Mouse (Mus musculus) limb, embryonic 14.5 days (tissue): ENCODE measurements around the gene Ctsg. TPM values are rescaled to one million over a fixed set of nuclear protein-coding genes. Genes with fewer than 3 reads are reported as not detected.

Source experiments
- ATAC-seq: fragments of 200-750 bp; cut with Nextera tagmentation; 2 replicates; pipeline ENCODE4 v1.8.0; 2017; ENCODE audit warnings: low read depth, moderate number of reproducible peaks, moderate TSS enrichment; ENCODE audit not compliant: low FRiP score
- DNase-seq: peaks from one replicate; pipeline ENCODE4 v3.0.0-alpha.2; 2015; ENCODE audit warnings: low spot score
- H3K27ac ChIP-seq: fragments of 300-500 bp; sonication (generic); replicated peaks from 2 replicates; pipeline ENCODE4 v1.5.1; 2014; ENCODE audit warnings: low read depth, mild to moderate bottlenecking, low read length, moderate library complexity, mixed read lengths
- H3K27me3 ChIP-seq: fragments of 300-500 bp; sonication (generic); 2 replicates; pipeline ENCODE4 v1.6.1; 2014; ENCODE audit warnings: low read length, mixed read lengths; ENCODE audit not compliant: control insufficient read depth, insufficient read depth
- H3K36me3 ChIP-seq: fragments of 300-500 bp; sonication (generic); 2 replicates; pipeline ENCODE4 v1.6.1; 2014; ENCODE audit warnings: mild to moderate bottlenecking, low read length, moderate library complexity, mixed read lengths; ENCODE audit not compliant: control insufficient read depth, insufficient read depth
- H3K4me1 ChIP-seq: fragments of 300-500 bp; sonication (generic); 2 replicates; pipeline ENCODE4 v1.6.1; 2014; ENCODE audit warnings: antibody characterized with exemption, low read length, mixed read lengths; ENCODE audit not compliant: control insufficient read depth, insufficient read depth
- H3K4me2 ChIP-seq: fragments of 300-500 bp; sonication (generic); replicated peaks from 2 replicates; pipeline ENCODE4 v1.6.1; 2014; ENCODE audit warnings: low read depth, mild to moderate bottlenecking, low read length, moderate library complexity; ENCODE audit not compliant: severe bottlenecking
- H3K4me3 ChIP-seq: fragments of 300-500 bp; sonication (generic); replicated peaks from 2 replicates; pipeline ENCODE4 v1.5.1; 2014; ENCODE audit warnings: low read length
- H3K9ac ChIP-seq: fragments of 300-500 bp; sonication (generic); 2 replicates; pipeline ENCODE4 v1.6.1; 2014; ENCODE audit warnings: mild to moderate bottlenecking, low read depth, low read length, moderate library complexity; ENCODE audit not compliant: severe bottlenecking
- H3K9me3 ChIP-seq: fragments of 300-500 bp; sonication (generic); 2 replicates; pipeline ENCODE4 v1.6.1; 2016; ENCODE audit warnings: low read length; ENCODE audit not compliant: control insufficient read depth
- POLR2A ChIP-seq: fragments of 200-500 bp; IDR thresholded peaks from 2 replicates; pipeline ENCODE4 v1.8.0; 2012; ENCODE audit warnings: inconsistent platforms, mild to moderate bottlenecking, moderate library complexity, borderline replicate concordance; ENCODE audit not compliant: insufficient read depth, insufficient read length; ENCODE audit errors: extremely low read depth
- WGBS: fragments of 180-500 bp; shearing (Covaris S2); extraction: QIAGEN DNeasy Blood & Tissue Kit; methylation state at CpG from one replicate; pipeline ENCODE4 v1.1.7; 2014; 5-methylcytosine and 5-hydroxymethylcytosine counted together
- polyA plus RNA-seq, 2 experiments: library from polyadenylated mRNA; depleted of rRNA in 1 of 2; stranded (reverse) in 1 of 2; unstranded in 1 of 2; fragments of >200 nt; fragmentation: Nextera tagmentation in 1 of 2; extraction: Ambion mirVana in 1 of 2; gene quantifications; 2 replicates each; pipeline versions ENCODE4 v1.2.1 to v1.2.3; 2012 to 2014

Ctsg gene
- polyA plus RNA-seq, 2 experiments = 0.30 to 0.39 TPM

DNA sequence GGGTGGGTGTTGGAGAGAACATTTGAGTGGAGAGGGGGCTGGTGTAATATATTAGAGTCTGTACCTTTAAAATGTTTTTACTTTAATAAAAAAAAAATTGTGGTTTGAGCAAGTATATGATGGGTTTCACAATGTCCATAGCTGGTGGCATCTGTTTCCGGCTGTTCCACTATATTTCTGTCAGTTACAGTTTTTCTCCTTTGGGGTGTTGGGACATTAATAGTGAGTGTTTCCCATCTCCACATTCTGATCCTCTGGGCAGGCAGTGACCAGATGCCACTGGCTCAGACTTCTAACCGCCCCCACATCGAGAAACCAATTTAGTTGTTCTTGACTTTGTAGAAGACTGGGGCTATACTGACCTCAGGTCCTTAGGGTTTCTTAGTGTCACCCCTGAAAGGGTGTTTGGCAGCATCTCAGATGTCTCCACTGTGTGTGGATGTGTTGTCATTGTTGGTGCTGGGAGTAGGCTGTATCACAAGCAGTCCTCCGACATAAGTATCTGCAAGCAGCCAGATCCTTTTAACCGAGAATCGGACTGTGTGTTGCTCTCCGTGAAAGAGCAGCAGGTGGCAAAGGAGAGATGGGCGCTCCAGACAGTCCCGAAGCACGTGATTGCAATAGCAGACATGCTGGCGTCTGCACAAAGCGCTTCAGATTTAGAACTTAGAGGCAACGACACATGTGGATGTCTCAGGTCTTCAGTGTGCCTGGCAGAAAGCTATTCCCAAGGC is 3.2 kb upstream of the Ctsg start:
- DNase-seq (no peak), ATAC-seq (no peak)
- H3K4me3 ChIP-seq = no peak overlapping the region
- no peaks in the 10 kb centered on the region for H3K4me1 ChIP-seq
- H3K27me3 ChIP-seq = no peaks in the 10 kb centered on the region
- TF ChIP-seq POLR2A = no peak
- H3K27ac ChIP-seq = no peak overlapping the region
- WGBS = 80% methylated on average over 13 of the region's 13 CpGs
- no peak overlapping the region for H3K9ac ChIP-seq
- H3K36me3 ChIP-seq = no peaks in the 10 kb centered on the region
- H3K9me3 ChIP-seq = no peaks in the 10 kb centered on the region
- H3K4me2 ChIP-seq = no peak overlapping the region

DNA sequence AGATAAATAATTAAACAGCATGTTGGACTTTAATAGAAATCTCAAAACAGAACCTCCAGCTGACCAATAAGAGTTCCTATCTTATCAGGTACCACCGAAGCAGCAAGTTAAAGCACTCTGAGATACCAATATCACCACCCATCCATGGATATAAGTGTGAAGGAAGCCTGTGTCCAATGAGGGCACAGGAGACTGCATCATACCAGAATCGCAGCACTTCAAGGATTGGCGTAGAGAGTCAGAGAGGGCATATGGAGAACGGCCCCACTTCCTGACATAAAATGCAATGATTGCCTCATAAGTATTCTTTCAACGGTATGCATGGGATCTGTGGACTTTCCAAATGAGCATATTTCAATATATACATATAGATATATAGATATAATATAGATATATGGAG is 2.6 kb upstream of the Ctsg start:
- no peak overlapping the region for H3K27ac ChIP-seq
- no peaks in the 10 kb centered on the region for H3K27me3 ChIP-seq
- no peak for TF ChIP-seq POLR2A
- H3K4me1 ChIP-seq = no peaks in the 10 kb centered on the region
- WGBS = 77% methylated on average over 5 of the region's 5 CpGs
- H3K4me2 ChIP-seq = no peak overlapping the region
- no peak for DNase-seq
- H3K9ac ChIP-seq = no peak overlapping the region
- H3K36me3 ChIP-seq = no peaks in the 10 kb centered on the region
- no peaks in the 10 kb centered on the region for H3K9me3 ChIP-seq
- no peak for ATAC-seq
- no peak overlapping the region for H3K4me3 ChIP-seq

DNA sequence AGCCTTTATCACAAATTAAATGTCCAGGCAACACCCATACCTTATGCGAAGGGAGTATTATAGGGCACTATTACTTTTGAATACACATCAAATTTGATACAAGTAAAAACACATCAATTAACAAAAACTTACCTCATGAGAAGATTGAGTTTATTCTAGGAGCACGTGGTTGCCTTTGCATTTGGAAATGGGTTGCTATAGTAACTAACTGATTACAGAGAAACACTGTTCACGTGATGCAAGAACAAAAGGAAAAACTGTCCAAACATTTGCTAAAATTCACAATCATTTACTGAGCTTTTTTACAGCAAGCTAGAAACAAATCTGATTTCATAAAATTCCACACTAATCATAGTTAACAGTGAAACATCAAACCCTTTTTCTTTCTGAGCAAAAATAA is 1.1 kb upstream of the Ctsg start:
- no peak for ATAC-seq
- Histone ChIP-seq H3K27me3 (no peaks in the 10 kb centered on the region), H3K9me3 (no peaks in the 10 kb centered on the region), H3K36me3 (no peaks in the 10 kb centered on the region), H3K9ac (no peak overlapping the region), H3K27ac (no peak overlapping the region), H3K4me3 (no peak overlapping the region), H3K4me2 (no peak overlapping the region), H3K4me1 (no peaks in the 10 kb centered on the region)
- no peak for DNase-seq
- no peak for TF ChIP-seq POLR2A
- WGBS = 70% methylated on average over 3 of the region's 3 CpGs

DNA sequence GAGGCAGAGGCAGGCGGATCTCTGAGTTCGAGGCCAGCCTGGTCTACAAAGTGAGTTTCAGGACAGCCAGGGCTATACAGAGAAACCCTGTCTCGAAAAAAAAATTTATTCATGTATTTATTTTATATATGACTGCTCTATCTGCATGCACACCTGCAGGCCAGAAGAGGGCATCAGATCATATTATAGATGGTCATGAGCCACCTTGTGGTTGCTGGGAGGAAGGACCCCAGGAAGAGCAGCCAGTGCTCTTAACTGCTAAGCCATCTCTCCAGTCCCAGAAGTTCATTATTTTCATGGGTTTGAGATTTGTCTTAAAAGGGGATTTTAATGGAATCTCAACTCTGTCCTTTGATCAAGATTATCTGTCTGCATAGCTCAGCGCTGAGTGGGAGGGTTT is 3.4 kb downstream of the Ctsg start:
- Histone ChIP-seq H3K27ac (no peak overlapping the region), H3K9me3 (no peaks in the 10 kb centered on the region), H3K4me2 (no peak overlapping the region), H3K36me3 (no peaks in the 10 kb centered on the region), H3K4me3 (no peak overlapping the region), H3K4me1 (no peaks in the 10 kb centered on the region), H3K27me3 (no peaks in the 10 kb centered on the region), H3K9ac (no peak overlapping the region)
- DNase-seq (no peak), ATAC-seq (no peak)
- WGBS = 76% methylated on average over 4 of the region's 4 CpGs
- TF ChIP-seq POLR2A = no peak

DNA sequence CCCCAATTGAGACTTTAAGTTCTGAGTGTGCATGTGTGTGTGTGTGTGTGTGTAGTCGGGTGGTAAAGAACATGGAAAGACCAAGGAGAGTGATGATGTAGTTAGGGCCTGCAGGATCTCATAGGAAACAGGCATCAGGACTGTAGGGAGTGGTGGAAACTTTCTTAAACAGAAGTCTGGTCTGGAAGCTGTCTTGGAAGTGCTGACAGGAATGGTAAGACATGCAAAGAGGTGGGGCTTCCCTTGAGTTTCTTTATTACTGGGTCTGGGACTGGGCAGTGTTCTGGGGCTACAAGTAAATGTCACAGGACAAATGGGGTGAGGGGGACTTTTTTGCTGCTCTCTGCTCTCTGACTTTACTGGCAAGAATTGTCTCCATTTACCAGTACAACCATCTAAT is 4.8 kb downstream of the Ctsg start:
- Histone ChIP-seq H3K4me1 (no peaks in the 10 kb centered on the region), H3K9me3 (no peaks in the 10 kb centered on the region), H3K27me3 (no peaks in the 10 kb centered on the region), H3K4me3 (no peak overlapping the region), H3K9ac (no peak overlapping the region), H3K27ac (no peak overlapping the region), H3K36me3 (no peaks in the 10 kb centered on the region), H3K4me2 (no peak overlapping the region)
- WGBS = 84% methylated on average over 1 of the region's 1 CpGs
- ATAC-seq (no peak), DNase-seq (no peak)
- no peak for TF ChIP-seq POLR2A
